Mouse (Mus musculus) MN1 (cell line): ENCODE measurements around the gene Kank3.
"Not testable (repeated sequence)": the region's sequence is repeated elsewhere in the genome, so short reads cannot be mapped to it uniquely, and the experiment has no call there.

ENCODE experiments used
- DNase-seq: peaks from one replicate; pipeline ENCODE4 v3.0.0-alpha.2; 2016; ENCODE audit warnings: low spot score

Kank3 gene

DNA sequence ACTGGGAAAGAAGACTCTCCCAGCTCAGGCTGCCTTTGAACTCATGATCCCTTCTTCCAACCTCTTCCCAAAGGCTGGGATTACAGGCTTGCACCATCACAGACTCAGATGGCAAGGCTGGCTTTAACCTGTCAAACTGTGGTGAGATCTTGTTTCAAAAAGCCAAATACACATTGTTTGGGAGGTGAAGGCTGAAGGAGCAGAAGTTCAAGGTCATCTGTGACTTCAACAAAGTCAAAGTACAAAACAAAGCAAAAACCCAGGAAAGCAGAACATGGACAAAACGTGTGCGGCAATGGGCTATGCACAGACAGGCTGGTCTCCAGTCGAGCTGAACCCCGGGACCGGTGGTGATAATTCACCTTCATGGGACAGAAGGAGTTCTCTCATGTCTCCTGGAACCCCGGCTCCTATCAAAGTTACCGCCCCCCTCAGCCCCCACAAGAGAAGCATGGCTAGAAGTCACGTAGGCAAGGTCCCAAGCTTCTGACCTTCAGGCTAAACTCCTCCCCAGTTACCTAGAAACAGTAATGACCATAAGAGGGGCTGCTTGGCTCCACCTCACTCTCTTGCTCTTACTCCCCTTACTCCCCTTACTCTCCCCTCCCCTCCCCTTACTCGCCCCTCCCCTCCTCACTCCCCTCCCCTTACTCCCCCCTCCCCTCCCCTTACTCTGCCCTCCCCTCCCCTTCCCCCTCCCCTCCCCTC lies 3.0 kb upstream of the Kank3 start:
- DNase-seq, result no peak

DNA sequence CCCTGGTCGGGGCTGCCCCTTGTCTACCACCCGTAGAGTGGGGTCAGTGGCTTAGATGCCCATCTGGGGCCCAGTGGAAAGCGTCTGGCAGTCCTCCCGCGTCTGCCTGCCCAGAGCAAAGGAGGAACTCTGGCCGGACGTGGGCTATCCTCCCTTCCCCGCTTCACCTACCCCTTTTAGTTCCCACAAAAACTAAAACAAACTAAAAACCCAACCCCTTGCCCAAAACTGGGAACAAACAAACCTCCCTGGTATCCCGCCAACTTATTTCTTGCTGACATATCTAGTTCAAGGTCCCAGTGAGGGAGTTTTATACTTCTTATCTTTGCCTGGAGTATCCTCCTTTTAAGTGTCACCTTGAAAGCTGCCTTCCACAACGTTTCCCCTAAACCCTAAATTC lies 2.1 kb upstream of the Kank3 start:
- no peak for DNase-seq

DNA sequence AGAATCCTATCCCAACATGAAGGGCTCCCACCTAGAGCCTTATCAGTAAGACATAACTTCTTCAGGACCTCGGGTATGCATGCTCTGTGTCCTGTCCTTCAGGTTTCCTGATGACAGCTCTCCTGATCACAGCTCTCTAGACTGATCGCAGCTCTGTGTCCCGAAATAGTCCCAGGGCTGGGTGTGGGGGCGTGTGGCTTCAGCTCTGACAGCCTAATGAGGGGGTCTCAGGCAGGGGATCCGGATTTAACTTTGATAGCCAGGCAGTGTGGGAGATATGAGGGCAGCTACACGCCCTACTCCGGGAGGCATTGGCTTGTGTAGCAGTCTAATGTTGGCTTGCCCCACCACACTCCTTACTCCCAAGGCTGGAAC lies 810 bp downstream of the Kank3 start:
- no peak for DNase-seq

DNA sequence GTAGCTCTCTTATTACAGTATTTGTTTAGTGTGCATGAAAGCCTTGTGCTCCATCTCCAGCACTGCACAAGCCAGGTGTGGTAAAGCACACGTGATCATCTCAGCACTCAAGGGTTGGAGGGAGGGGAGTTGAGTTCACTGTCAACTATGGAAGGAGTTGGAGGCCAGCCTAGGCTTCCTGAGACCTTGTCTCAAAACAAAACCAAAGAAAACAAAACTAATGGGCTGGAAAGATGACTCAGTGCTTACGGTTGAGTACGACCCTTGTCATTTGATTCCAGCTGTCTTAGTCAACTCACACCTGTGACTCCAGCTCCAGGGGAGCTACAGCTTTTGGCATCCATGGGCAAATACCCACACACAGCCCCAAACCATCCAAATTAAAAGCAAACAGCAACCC lies 2.2 kb downstream of the Kank3 start:
- DNase-seq, result no peak

DNA sequence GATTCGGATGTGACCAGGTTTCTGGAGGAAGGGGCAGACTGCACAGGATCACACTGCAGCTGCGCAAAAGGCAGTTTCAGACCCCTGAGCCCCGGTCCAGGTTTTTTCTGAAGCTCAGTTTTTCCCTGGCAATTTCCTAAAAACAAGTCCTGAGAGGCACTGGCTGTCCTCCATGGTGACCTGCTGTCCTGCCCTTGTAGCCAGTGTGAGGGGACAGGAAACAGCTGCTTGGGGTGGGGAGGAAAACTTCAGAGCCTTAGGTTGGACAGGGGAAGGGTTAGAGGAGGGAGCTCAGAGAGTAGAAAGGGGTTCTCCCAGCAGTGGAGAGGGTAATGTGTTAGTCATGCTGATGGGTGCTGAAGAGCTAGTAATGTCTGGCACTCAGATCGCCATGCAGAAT lies 2.7 kb downstream of the Kank3 start:
- no peak for DNase-seq

DNA sequence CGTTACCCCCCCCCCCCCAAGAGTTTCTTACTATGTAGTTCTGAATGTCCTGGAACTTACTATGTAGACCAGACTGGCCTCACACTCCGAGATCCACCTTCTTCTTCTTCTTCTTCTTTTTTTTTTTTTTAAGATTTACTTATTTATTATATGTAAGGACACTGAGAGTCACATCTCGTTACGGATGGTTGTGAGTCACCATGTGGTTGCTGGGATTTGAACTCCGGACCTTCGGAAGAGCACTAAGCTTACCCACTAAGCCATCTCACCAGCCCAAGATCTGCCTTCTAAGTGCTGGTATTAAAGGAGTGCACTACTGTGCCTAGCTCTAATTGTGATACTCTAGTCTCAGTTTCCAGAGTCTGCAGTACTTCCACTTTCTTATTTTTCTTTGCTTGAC lies 5.1 kb downstream of the Kank3 start:
- DNase-seq, result no peak

DNA sequence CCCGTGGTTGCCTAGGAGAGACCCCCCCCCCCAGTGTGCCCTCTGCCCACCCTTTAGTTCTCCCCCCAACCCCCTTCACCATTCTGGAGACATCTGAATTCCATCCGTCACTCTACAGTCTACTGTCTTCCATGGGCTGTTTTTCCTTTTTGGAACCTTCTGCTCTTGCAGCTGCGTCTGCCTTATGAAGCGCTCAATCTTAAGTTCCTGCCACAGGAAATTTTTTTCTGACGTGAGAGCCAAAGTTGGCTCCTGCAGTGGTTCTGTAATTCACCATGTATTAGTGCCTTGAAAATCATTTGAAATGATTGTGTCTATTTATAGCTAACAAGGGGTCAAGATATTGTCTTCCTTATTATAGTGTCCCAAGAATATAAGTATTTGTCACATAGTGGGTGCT lies 6.3 kb downstream of the Kank3 start:
- no peak for DNase-seq

DNA sequence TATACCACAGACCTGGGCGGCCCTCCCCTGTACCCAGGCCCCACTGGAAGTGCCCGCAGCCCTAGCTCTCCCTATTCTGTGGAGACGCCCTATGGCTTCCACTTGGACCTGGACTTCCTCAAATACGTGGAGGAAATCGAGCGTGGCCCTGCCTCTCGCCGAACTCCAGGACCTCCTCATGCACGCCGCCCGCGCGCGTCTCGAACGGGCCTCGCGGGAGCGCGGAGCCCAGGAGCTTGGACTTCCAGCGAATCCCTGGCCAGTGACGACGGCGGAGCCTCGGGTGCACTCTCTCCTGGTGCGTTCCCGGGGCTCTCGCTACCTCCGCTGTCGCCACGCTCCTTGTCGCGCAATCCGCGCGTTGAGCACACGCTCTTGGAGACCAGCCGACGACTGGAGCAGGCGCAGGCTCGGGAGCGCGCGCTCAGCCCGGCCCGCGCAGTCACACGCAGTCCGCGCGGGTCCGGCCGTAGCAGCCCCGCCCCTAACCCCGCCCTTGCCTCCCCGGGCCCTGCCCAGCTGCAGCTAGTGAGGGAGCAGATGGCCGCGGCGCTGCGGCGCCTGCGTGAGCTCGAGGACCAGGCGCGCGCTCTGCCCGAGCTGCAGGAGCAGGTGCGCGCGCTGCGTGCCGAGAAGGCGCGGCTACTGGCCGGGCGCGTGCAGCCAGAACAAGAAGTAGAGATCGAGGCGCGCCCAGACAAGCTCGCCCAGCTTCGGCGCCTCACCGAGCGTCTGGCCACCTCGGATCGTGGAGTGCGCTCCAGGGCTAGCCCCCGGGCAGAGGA lies 7.1 kb downstream of the Kank3 start:
- DNase-seq, result peak; percentile 95

DNA sequence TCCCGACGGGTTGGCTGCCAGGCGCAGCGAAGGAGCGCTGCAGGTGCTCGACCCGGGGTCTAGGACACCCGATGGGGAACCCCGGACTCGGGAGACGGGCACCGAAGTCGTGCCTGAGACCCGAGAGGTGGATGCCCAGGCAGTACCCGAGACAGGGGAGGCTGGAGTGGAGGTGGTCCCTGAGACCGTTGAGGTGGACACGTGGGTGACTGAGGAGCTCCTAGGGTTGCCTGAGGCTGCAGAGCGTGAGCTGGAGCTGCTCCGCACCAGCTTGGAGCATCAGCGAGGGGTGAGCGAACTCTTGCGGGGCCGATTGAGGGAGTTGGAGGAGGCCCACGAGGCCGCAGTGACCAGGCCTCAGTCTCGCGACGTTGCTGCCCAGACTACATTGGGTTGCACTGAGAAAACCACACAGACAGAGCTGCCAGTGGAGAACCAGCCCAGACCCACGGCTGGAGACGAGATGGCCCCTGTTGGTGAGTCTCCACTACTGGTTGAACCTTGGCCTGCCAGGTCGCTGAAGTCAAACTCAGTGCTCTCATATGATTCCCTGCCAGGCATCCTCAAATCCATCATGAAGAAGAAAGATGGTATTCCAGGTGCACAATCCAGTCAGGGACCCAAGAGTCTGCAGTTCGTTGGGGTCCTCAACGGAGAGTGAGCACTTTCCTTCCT lies 7.8 kb downstream of the Kank3 start:
- no peak for DNase-seq

DNA sequence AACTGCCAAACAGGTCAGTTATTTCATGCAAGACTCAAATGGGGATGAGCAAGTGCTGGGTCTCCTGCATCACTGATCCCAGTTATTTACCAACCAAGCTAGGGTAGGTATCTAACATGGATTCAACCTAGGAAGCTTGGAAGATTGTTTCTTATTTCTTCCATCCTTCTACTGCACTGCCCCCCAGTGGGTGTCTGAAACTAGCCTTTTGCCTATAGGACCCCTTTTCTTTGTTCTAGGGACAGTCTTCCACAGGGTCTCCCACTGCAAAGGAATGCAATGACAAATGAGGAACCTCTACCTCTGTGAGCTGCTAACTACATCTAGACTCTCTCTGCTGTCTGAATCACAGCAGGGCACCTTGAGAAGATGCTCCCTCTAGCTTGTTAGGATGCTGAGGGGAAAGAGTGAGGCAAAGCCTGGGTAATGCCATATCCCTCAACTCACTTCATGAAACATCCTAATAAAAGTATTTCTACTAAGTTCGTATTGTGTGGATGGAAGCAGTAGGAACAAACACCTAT lies 12.2 kb downstream of the Kank3 start:
- peak; percentile 39 for DNase-seq

DNA sequence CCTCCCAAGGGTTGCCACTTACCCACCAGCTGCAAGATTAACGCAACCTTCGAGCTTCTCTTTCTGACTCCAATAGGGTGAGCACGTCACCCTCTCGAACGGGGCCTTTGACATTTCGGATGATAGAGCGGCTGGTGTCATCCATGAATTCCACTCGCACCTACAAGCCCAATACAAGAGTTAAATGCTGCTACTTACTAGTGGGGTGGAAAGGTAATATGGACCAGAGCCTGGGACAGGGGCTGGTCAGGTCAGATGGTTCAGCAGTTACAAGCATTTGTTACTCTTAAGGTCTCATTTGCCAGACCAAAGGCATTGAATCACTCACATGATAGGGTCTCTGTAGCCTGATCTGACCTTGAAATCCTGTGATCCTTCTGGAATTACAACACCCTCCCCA lies 12.9 kb downstream of the Kank3 start:
- DNase-seq, result not testable (repeated sequence)

DNA sequence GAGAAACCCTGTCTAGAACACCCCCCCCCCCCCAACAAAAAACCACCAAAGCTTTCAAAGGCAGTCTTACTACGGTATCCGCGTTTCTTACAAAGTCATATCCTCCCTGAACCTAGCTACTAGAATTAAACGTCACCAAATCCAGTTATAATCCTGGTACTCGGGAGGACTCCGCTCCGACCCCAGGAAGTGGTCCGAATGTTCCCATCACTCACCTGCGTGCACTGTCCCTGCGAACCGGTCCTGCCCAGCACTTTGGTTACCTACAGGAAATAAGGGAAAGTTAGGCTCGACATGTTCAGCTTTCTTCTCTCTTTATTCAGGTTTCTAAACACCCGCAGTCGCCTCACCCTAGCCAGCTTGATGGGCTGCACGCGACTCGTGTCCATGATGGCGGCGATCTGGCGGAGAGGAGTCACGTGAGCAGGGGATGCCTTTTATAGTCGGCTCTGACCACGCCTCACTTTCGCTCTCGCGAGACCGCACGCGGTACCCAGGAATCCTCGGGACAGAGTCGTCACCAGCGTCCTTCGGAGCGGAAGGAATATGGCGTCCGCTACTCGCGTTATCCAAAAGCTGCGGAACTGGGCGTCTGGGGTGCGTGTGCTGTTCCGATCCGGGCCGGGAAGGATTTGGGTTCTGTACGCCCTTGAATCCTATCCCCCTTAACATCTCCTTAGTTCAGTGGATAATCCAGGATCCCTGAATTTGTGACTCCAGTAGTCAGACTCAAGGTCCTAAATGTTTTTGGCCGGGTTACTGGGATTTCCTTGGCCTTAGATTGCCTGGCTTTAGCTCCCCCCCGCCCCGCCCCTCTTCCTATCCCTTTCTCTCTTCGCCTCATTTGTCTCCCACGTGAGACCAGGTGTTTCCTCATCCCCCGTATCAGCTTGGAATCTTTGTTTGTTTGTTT lies 14.0 kb downstream of the Kank3 start, which contains the start of the genes Rps28 and Ndufa7:
Gene Rps28, minus strand, starts transcription at position 479 of the 913 bp plus-strand sequence.
Gene Ndufa7, plus strand, starts transcription at position 489 of the 913 bp plus-strand sequence.
- peak; percentile 98 for DNase-seq

DNA sequence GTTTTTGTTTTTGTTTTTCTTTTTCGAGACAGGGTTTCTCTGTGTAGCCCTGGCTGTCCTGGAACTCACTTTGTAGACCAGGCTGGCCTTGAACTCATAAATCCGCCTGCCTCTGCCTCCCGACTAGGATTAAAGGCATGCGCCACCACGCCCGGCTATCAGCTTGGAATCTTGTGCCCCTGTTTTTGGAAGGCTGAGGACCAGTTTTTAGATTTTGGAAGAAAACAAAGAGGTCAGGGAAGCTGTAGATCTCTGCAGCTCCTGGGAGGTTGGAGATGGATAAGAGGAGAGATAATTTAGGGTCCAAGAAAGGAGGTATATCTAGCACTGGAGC lies 14.6 kb downstream of the Kank3 start:
- DNase-seq, result not testable (repeated sequence)

DNA sequence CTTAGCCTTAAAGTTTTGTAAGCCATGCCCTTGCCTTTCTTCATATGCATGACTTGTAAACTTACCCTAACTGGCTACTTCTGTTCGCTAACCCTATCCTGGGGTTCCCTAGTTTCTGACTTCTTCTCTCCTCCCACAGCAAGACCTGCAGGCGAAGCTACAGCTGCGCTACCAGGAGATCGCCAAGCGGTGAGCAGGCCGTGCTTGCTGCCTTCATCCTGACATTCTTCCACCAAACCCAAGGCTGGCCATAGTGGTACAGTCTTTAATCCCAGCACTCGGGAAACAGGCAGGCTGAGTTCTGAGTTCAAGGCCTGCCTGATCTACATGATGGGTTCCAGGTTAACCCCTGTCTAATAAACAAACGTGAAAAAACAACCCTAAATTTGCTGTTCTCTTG lies 15.1 kb downstream of the Kank3 start:
- no peak for DNase-seq

DNA sequence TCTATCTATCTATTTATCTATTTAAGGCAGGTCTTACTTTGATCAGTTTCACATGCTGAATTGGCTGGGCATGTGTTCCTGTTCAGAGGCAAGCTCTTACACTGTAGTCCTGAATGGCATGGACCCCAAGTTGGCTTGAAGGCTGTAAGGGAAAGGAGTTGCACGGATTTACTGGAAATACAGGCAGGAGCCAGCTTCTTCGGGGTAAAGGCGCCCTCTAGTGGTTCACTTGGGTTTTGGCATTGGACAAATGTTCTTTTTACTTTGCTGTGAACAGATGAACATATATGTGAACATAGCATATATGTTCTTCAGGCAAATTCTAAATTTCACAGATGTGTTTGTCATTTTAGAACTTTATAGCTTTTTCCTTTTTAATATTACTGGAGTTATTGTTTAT lies 16.5 kb downstream of the Kank3 start:
- peak; percentile 87 for DNase-seq

DNA sequence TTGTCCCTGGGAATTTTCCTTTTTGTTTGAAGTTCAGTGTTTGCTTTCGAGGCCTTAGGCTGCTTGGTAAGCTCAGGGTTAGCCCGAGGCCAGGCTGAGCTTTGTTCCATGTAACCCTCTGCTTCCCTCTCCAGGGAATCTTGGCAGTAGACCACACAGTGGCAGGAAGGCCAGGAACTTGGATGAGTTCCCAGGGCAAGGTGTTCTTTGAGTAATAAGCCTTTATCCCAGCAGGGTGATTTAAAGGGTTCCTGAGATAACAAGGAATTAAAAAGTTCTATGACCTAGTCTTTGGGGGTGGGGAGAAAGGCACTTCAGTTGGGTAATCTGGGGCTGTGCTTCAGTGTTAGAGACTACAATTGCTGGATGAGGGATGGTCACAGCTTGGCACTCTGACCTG lies 18.6 kb downstream of the Kank3 start:
- DNase-seq, result peak; percentile 58

DNA sequence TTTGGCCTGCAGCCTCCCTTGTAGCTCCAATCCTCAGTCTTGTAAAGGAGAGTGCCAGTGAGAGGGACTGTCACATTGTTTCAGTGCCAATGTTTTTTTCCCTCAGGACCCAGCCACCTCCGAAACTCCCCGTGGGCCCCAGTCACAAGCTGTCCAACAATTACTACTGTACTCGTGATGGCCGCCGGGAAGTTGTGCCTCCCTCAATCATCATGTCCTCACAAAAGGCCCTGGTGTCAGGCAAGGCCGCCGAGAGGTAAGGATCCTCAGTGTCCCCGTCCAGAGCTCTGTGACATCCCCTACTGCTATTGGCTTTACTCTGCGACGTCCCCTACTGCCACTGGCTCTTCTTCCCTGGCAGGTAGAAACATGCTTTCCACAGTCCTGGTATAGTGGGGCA lies 19.2 kb downstream of the Kank3 start:
- no peak for DNase-seq

DNA sequence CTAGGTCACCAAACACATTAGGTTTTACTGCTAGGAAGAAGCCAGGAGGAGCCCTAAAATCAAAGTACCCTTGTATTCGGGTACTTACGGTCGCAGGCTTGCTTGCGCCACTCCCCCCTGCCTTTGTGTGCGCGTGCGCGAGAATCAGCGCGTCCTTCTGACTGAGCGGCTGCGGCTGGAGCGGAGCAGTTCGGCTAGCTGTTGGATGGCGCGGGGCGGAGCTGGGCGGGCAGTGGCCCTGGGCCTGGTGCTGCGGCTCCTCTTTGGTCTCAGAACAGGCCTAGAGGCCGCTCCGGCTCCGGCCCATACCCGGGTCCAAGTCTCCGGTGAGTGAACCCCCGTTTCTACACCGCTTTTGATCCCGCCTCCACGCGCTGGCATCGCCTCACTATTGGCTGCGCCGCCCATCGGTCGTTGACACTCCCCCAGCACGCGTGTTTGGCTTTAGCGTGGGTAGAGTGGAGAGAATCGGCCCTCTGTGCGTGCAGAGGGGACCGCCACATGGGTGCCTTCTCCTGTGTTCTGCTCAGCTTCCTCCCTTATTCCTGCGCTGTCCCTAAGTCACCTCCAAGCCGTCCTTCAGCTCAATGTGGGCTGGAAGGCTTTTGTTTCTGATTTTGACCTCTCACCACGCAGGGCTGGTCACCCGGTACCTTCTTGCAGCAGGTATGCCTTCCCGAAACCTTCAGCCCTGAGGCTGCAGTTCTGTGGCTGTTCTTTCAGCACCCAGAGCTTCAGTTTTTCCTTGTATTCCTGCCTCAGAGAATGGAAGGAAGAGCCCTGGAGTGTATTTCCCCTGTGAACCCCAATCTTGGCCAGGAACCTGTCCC lies 32.9 kb downstream of the Kank3 start, which contains the start of gene Cd320:
Gene Cd320, plus strand, starts transcription at position 126 of the 830 bp plus-strand sequence.
- DNase-seq, result peak; percentile 95

DNA sequence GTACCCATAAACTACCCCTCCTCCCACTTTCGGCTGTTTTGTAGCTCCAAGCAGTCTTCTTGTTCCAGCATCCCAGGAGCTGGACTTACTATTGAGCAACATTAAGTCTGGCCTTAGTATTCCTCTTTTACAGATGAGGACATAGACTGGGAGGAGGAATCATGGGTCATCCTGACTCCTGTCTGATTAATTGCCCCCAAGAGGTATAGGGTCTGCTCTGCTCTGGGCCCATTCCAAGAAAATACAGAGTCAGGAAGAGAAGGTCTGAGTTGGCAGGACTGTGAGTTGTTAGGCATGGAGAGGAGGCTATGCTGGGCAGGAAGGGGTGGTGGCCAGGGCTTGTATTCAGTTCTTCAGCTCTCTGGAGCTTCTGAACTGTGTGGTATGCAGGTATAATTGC lies 33.9 kb downstream of the Kank3 start:
- DNase-seq, result peak; percentile 64

DNA sequence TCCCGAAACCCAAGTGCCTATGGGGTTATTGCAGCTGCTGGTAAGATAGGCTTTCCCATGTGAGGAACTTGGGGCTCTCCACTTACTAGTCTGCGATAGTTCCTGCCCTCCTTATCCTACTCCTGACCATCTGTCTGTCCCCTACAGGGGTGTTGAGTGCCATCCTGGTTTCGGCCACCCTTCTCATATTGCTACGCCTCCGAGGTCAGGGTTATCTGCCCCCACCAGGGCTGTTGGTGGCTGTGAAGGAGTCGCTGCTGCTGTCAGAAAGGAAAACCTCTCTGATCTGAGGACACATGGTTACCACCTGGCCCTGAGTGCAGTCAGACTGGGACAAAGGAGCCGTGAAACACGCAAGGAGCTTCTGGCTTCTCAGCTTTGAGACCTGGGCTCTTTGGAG lies 37.8 kb downstream of the Kank3 start:
- DNase-seq, result no peak

DNA sequence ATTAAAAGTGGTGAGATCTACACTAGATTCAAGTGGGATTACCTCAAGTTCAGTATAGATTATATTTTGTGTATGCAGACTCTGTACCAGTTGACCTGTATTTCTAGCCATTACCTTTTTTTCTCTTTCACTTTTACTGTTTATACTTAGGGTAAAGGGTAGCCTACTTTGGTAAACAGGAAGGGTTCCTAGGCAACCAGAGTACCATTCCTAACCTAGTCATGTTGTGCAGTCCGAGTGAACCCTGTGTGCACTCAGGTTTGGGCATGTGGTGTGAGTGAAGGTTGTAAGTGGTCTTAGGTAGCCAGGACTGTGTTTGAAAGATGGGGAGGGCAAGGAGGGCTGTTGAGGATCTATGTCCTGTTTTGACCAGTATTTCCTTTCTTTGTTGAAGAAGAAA lies 41.0 kb downstream of the Kank3 start:
- DNase-seq, result no peak
